Mouse (Mus musculus) megakaryocyte, embryonic 14.5 days (primary cell): ENCODE measurements around the gene Fbxo48.

ENCODE experiments used
- FLI1 ChIP-seq: IDR thresholded peaks from 2 replicates; pipeline ENCODE4 v1.6.1; 2012; ENCODE audit warnings: low read length, inconsistent platforms, mixed read lengths
- GATA1 ChIP-seq: IDR thresholded peaks from 3 replicates; pipeline ENCODE4 v1.6.1; 2012; ENCODE audit warnings: mixed read lengths, low read length, inconsistent platforms, borderline replicate concordance

GRCm38 (mm10) chr11:16907517-16908129 is 43.6 kb upstream of the Fbxo48 start:
- no peak for TF ChIP-seq GATA1
- no peak for TF ChIP-seq FLI1
